Mouse (Mus musculus) forebrain, embryonic 11.5 days (tissue): ENCODE measurements around the gene Fam173a. TPM values are rescaled to one million over a fixed set of nuclear protein-coding genes. Genes with fewer than 3 reads are reported as not detected.

Experiments
- ATAC-seq: fragments of 200-750 bp; cut with Nextera tagmentation; replicated peaks from 2 replicates; pipeline ENCODE4 v1.8.0; 2017; ENCODE audit warnings: moderate TSS enrichment; ENCODE audit not compliant: low FRiP score
- DNase-seq: peaks from one replicate; pipeline ENCODE4 v3.0.0-alpha.2; 2017; ENCODE audit warnings: low spot score
- H3K27ac ChIP-seq: fragments of 300-500 bp; sonication (generic); 2 replicates; pipeline ENCODE4 v1.5.1; 2014; ENCODE audit warnings: low read depth, low read length
- H3K27me3 ChIP-seq: fragments of 300-500 bp; sonication (generic); 2 replicates; pipeline ENCODE4 v1.6.1; 2014; ENCODE audit warnings: mild to moderate bottlenecking, low read length, mixed read lengths; ENCODE audit not compliant: control insufficient read depth, insufficient read depth
- H3K36me3 ChIP-seq: fragments of 300-500 bp; sonication (generic); 2 replicates; pipeline ENCODE4 v1.6.1; 2014; ENCODE audit warnings: mild to moderate bottlenecking, low read length, moderate library complexity, mixed read lengths; ENCODE audit not compliant: control insufficient read depth, insufficient read depth
- H3K4me1 ChIP-seq: fragments of 300-500 bp; sonication (generic); replicated peaks from 2 replicates; pipeline ENCODE4 v1.6.1; 2014; ENCODE audit warnings: low read length, mixed read lengths; ENCODE audit not compliant: control insufficient read depth, insufficient read depth
- H3K4me2 ChIP-seq: fragments of 300-500 bp; sonication (generic); 2 replicates; pipeline ENCODE4 v1.6.1; 2014; ENCODE audit warnings: low read depth, mild to moderate bottlenecking, low read length, moderate library complexity, mixed read lengths; ENCODE audit not compliant: severe bottlenecking
- H3K4me3 ChIP-seq: fragments of 300-500 bp; sonication (generic); 2 replicates; pipeline ENCODE4 v1.5.1; 2014; ENCODE audit warnings: low read depth, low read length
- H3K9ac ChIP-seq: fragments of 300-500 bp; sonication (generic); 2 replicates; pipeline ENCODE4 v1.6.1; 2014; ENCODE audit warnings: low read length
- H3K9me3 ChIP-seq: fragments of 300-500 bp; sonication (generic); 2 replicates; pipeline ENCODE4 v1.6.1; 2016; ENCODE audit warnings: low read length, mixed read lengths; ENCODE audit not compliant: control insufficient read depth
- WGBS: fragments of 180-500 bp; shearing (Covaris S2); extraction: QIAGEN DNeasy Blood & Tissue Kit; methylation state at CpG from one replicate; pipeline ENCODE4 v1.1.7; 2014; 5-methylcytosine and 5-hydroxymethylcytosine counted together
- polyA plus RNA-seq: library from polyadenylated mRNA; unstranded; fragments of >200 nt; fragmentation: Nextera tagmentation; extraction: Ambion mirVana; gene quantifications from 2 replicates; pipeline ENCODE4 v1.2.1, GENCODE M21; 2014

Fam173a gene
- polyA plus RNA-seq, 1 experiment from 2014 or later, result 71.0 TPM

DNA sequence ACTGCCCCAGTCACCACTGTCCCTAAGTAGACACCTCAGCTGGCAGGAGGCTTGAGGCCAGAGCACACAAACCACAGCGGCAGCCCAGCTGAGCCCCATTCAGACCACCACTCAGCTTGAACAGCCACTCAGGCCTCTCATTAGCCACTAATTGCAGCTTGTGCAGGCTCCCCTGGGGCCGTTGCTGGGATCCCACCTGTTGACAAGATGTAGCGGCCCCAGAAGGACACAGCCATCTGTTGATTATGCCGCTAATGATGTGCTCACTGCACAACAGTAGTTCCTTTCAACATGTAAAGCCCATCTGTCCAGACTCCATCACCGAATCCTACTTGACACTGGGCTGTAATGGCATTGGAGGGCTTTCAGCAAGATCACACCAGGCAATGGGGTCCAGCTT is 26.8 kb downstream of the Fam173a start:
- Histone ChIP-seq H3K4me1 (0 out of 2 replicates have a peak, but pooled peaks cover 2% of the 10 kb centered on the region), H3K9me3 (no peaks in the 10 kb centered on the region), H3K36me3 (no peaks in the 10 kb centered on the region), H3K9ac (no peak overlapping the region), H3K4me2 (no peak overlapping the region), H3K27me3 (peaks cover 4% of the 10 kb centered on the region; the same call in 1 of the 2 replicates), H3K27ac (no peak overlapping the region), H3K4me3 (no peak overlapping the region)
- peak; percentile 85 for DNase-seq
- 22% methylated on average over 5 of the region's 5 CpGs for WGBS
- ATAC-seq, result peak; percentile 83

DNA sequence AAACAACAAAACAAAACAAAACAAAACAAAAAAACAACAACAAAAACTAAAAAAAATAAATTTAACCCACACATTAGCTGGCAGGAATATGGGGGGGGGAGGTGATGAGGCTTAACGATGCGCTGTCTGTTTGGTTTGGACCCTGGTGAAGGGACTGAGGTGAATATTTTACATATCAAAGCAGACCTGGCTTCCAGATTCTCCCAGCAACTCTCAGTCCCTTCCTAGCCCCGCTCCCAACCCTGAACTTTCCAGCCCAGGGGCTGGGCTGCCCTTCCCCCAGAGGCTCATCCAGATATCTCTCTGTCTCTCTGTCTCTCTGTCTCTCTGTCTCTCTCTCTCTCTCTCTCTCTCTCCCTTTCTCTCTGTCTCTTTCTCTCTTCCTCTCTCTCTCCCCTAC is 30.1 kb downstream of the Fam173a start:
- 45% methylated on average over 3 of the region's 3 CpGs for WGBS
- Histone ChIP-seq H3K27ac (no peak overlapping the region), H3K4me3 (no peak overlapping the region), H3K4me2 (no peak overlapping the region), H3K9ac (no peak overlapping the region), H3K4me1 (0 out of 2 replicates have a peak, but pooled peaks cover 2% of the 10 kb centered on the region), H3K36me3 (no peaks in the 10 kb centered on the region), H3K9me3 (no peaks in the 10 kb centered on the region), H3K27me3 (0 out of 2 replicates have a peak, but pooled peaks cover 2% of the 10 kb centered on the region)
- ATAC-seq (no peak), DNase-seq (no peak)

GRCm38 (mm10) chr17:25761561-25761970 is 31.1 kb downstream of the Fam173a start:
- no peak overlapping the region for H3K4me2 ChIP-seq
- no peak for DNase-seq
- 0 out of 2 replicates have a peak, but pooled peaks cover 2% of the 10 kb centered on the region for H3K4me1 ChIP-seq
- H3K27me3 ChIP-seq, result no peaks in the 10 kb centered on the region
- H3K27ac ChIP-seq, result no peak overlapping the region
- WGBS, result 66% methylated on average over 4 of the region's 4 CpGs
- no peak overlapping the region for H3K4me3 ChIP-seq
- no peak for ATAC-seq
- no peaks in the 10 kb centered on the region for H3K9me3 ChIP-seq
- H3K36me3 ChIP-seq, result no peaks in the 10 kb centered on the region
- no peak overlapping the region for H3K9ac ChIP-seq

DNA sequence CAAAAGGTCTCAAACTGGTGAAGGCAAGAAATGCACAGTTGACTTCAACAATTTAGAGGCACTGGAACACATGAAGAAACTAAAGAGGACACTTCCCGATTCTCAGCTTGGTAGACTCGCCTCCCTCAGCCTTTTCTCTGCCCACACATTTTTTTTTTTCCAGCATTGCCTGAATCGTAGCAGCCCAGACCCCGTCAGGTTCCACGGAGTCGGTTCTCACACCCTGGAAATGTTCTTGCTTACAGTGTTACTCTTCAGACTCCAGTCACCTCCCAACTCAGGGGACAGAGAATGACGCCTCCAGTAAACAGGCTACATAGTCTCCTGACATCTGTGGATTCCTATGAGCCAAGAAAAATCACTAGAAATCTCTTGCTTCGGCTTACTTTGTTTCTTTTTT is 32.6 kb downstream of the Fam173a start:
- Histone ChIP-seq H3K4me1 (no peaks in the 10 kb centered on the region), H3K9ac (no peak overlapping the region), H3K36me3 (no peaks in the 10 kb centered on the region), H3K27ac (no peak overlapping the region), H3K9me3 (no peaks in the 10 kb centered on the region), H3K27me3 (no peaks in the 10 kb centered on the region), H3K4me2 (no peak overlapping the region), H3K4me3 (no peak overlapping the region)
- 79% methylated on average over 8 of the region's 8 CpGs for WGBS
- DNase-seq, result no peak
- ATAC-seq, result no peak

DNA sequence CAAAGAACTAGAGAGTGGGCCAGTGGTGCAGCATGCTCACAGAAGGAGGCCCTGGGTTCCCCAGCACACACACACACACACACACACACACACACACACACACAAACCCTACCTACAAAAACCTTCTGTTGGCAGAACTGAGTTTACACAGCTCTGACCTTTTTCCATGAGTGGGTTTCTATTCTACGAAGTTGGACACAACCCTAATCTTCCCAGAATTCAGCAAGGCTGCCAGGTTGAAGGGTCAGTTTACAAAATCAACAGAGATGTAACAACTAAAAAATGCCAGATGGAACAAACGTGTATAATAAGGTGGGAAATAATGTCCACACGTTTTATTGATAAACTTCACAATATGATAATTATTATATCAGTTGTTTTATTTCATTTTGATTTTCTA is 35.0 kb downstream of the Fam173a start:
- Histone ChIP-seq H3K27ac (no peak overlapping the region), H3K9ac (no peak overlapping the region), H3K4me3 (no peak overlapping the region), H3K36me3 (no peaks in the 10 kb centered on the region), H3K27me3 (no peaks in the 10 kb centered on the region), H3K4me1 (no peaks in the 10 kb centered on the region), H3K9me3 (no peaks in the 10 kb centered on the region), H3K4me2 (no peak overlapping the region)
- DNase-seq (no peak), ATAC-seq (no peak)
- 75% methylated on average over 3 of the region's 3 CpGs for WGBS

DNA sequence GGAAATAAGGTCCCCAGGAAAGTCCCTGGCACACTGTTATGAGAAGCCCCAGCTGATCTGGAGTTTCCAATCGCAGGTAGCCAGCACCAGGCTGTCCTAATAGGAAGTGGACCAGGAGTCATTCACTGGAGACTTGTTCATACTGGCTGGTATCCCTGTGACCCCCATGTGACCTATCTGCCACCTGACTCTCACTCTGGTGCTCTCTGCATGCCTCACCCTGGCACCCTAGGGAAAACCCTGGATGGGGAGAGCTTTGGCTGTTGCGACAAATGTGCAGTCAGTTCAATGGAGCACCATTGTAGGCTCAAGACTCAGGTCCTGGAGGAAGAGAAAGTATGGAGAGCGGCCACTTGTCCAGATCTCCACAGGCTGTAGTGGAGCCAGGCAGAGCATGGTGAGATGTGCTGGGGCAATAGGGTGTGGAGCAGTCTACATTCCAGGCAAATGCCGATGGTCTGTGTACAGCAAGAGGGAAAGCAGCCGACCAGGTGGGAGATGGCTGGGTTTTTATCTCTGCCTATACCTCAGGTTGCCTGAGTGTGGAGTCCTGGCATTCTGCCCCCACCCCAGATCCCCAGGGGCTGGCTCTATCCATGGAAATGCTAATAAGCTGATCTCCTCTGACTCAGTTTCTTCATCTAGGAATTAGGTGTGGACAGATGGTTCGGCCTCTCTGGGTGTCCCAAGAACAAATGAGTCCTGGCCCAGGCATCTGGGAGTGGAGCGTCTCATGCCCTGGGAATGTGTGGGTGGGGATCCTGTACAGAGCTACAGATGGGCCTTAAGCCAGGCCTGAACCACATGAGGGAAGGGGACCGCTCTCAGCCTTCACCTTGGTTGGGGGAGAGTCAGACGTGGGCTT is 36.1 kb downstream of the Fam173a start:
- 84% methylated on average over 9 of the region's 9 CpGs for WGBS
- no peaks in the 10 kb centered on the region for H3K9me3 ChIP-seq

GRCm38 (mm10) chr17:25755627-25756377 is 36.9 kb downstream of the Fam173a start:
- H3K27ac ChIP-seq, result no peak overlapping the region
- no peaks in the 10 kb centered on the region for H3K4me1 ChIP-seq
- ATAC-seq, result no peak
- no peak overlapping the region for H3K4me3 ChIP-seq
- H3K9ac ChIP-seq, result no peak overlapping the region
- 66% methylated on average over 4 of the region's 4 CpGs for WGBS
- no peaks in the 10 kb centered on the region for H3K27me3 ChIP-seq
- DNase-seq, result no peak
- H3K4me2 ChIP-seq, result no peak overlapping the region
- H3K9me3 ChIP-seq, result no peaks in the 10 kb centered on the region
- no peaks in the 10 kb centered on the region for H3K36me3 ChIP-seq

More for the DNA sequence above, 36.1 kb downstream of the Fam173a start:
- H3K4me3 ChIP-seq, result no peak overlapping the region
- no peaks in the 10 kb centered on the region for H3K27me3 ChIP-seq
- H3K4me2 ChIP-seq, result no peak overlapping the region
- DNase-seq, result no peak
- H3K36me3 ChIP-seq, result no peaks in the 10 kb centered on the region
- no peaks in the 10 kb centered on the region for H3K4me1 ChIP-seq
- no peak for ATAC-seq
- H3K27ac ChIP-seq, result no peak overlapping the region
- no peak overlapping the region for H3K9ac ChIP-seq

- H3K9ac ChIP-seq, result no peak overlapping the region
- DNase-seq (no peak), ATAC-seq (no peak)
- WGBS, result 71% methylated on average over 4 of the region's 4 CpGs
- no peak overlapping the region for H3K27ac ChIP-seq
- no peaks in the 10 kb centered on the region for H3K4me1 ChIP-seq
- no peak overlapping the region for H3K4me3 ChIP-seq
- H3K27me3 ChIP-seq, result no peaks in the 10 kb centered on the region
- H3K9me3 ChIP-seq, result no peaks in the 10 kb centered on the region
- no peaks in the 10 kb centered on the region for H3K36me3 ChIP-seq
- no peak overlapping the region for H3K4me2 ChIP-seq
Observed at GRCm38 (mm10) chr17:25755086-25755485, 37.6 kb downstream of the Fam173a start.
